Mouse (Mus musculus): ENCODE measurements around the gene Ccr7. TPM values are rescaled to one million over a fixed set of nuclear protein-coding genes. Genes with fewer than 3 reads are reported as not detected.

The Ccr7 gene
- polyA plus RNA-seq, 1 experiment from 2014 or later: not detected

DNA sequence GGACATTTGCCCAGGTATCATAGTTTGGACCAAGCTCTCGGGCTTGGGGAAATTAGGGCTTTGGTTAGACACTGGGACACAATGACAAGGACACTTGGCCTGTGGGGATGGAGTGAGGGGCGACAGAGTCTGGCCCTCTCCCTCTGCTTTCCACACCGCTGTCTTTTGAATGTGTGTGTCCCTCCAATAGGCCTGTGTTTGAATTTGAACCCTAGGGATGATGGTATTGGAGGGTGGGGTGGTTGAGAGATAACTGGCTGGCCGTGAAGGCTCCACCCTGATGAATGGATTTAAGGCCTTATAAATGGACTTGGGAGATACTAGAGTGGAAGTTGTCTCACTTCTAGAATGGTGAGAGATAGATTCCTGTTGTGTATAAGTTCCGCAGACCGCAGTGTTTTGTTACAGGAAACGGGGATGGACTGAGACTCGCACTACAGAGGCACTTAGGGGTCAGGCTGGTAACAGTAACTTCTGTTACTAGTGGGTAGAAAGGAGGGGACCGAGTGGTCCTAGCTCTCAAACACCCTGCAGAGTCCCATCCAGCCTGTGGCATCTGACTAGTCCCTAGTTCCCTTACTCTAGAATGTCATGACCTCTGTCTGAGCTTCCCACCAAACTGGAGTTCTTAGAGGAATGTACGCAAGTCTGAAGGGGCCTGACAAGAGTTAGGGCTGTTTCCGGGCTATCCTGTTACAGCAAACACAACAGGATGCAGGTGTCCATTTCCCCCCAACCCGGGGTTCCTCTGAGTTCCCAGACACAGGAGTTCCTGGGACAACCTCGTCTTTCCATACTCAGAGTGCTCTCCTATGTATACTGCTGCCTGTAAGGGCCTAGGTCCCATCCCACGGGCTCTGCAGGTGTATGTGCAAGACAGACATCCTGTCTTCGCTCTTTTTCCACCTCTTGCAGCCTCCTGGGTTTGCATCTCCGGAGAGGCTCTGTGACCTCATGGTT is 11.5 kb downstream of the Ccr7 start:
- no peaks in the 10 kb centered on the region for H3K27me3 ChIP-seq (ENCODE audit: control insufficient read depth, insufficient read depth, low read length)
- H3K27ac ChIP-seq (ENCODE audit: low read depth, low read length): no peak overlapping the region
- no peak for ATAC-seq (ENCODE audit: low read depth)
- H3K36me3 ChIP-seq (ENCODE audit: control insufficient read depth, insufficient read depth, low read length): no peaks in the 10 kb centered on the region
- H3K4me2 ChIP-seq (ENCODE audit: low read depth, low read length): no peak overlapping the region
- H3K9ac ChIP-seq (replicated peaks; ENCODE audit: low read depth, low read length): no peak overlapping the region
- H3K9me3 ChIP-seq (ENCODE audit: control insufficient read depth, low read length): no peaks in the 10 kb centered on the region
- 82% methylated on average over 16 of the region's 16 CpGs for WGBS
- peaks cover 4% of the 10 kb centered on the region; the same call in 1 of the 2 replicates for H3K4me1 ChIP-seq (ENCODE audit: control insufficient read depth, insufficient read depth, low read length)
- no peak overlapping the region for H3K4me3 ChIP-seq (ENCODE audit: low read depth, low read length)

DNA sequence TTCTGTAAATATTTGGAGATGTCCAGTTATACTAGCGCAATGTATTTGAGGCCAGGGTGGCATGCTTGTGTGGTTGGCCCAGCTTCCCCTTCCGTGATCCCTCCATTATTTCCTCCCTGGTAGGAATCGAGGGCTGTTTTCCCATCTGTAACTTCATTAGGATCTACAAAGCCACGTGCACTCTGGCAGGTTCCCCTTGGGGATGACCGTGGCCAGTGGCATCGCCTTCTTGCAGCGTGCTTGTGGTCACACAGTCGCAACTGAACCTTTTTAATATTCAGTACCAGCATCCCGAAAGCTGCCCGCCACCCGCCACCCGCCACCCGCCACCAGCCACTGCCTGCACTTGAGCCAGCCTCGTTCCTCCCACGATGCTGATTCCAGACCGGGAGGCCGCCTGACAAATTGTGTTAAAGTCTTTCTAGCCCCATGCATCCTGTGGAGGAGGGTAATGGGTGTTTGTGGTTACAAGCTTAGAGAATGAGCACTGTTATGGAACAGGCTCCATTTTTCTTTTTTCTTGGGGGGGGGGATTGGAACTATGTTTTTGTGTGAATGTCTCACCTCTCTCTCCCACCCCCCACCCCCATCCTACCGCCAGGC is 12.3 kb downstream of the Ccr7 start:
- Histone ChIP-seq H3K27me3 (ENCODE audit: control insufficient read depth, insufficient read depth, low read length) (no peaks in the 10 kb centered on the region), H3K4me3 (ENCODE audit: low read depth, low read length) (no peak overlapping the region), H3K9ac (replicated peaks; ENCODE audit: low read depth, low read length) (no peak overlapping the region), H3K4me1 (ENCODE audit: control insufficient read depth, insufficient read depth, low read length) (no peaks in the 10 kb centered on the region; the same call in 1 of the 2 replicates), H3K27ac (ENCODE audit: low read depth, low read length) (no peak overlapping the region), H3K36me3 (ENCODE audit: control insufficient read depth, insufficient read depth, low read length) (no peaks in the 10 kb centered on the region), H3K9me3 (ENCODE audit: control insufficient read depth, low read length) (no peaks in the 10 kb centered on the region), H3K4me2 (ENCODE audit: low read depth, low read length) (no peak overlapping the region)
- no peak for ATAC-seq (ENCODE audit: low read depth)
- 50% methylated on average over 18 of the region's 18 CpGs for WGBS

DNA sequence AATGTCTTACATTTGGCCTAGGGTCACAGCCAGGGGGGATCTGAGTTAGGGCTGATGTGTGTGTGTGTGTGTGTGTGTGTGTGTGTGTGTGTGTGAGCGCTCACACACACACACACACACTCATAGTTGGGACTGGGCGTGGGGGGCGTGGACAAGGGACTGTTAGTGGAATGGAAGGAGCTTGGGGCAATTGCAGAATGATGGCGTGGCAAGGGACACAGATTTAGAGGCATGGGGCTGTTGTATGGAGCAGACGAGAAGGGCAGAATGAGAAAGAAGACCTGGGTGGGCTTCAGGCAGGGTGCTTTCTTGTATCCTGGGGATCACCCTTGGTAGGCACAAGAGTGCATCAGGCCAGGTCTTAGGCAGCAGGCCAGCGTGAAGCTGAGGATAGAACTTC is 12.8 kb downstream of the Ccr7 start:
- Histone ChIP-seq H3K27ac (ENCODE audit: low read depth, low read length) (no peak overlapping the region), H3K4me1 (ENCODE audit: control insufficient read depth, insufficient read depth, low read length) (no peaks in the 10 kb centered on the region), H3K36me3 (ENCODE audit: control insufficient read depth, insufficient read depth, low read length) (no peaks in the 10 kb centered on the region), H3K9me3 (ENCODE audit: control insufficient read depth, low read length) (no peaks in the 10 kb centered on the region), H3K4me2 (ENCODE audit: low read depth, low read length) (no peak overlapping the region), H3K9ac (replicated peaks; ENCODE audit: low read depth, low read length) (no peak overlapping the region), H3K27me3 (ENCODE audit: control insufficient read depth, insufficient read depth, low read length) (no peaks in the 10 kb centered on the region), H3K4me3 (ENCODE audit: low read depth, low read length) (no peak overlapping the region)
- no peak for ATAC-seq (ENCODE audit: low read depth)
- WGBS: 83% methylated on average over 6 of the region's 6 CpGs

DNA sequence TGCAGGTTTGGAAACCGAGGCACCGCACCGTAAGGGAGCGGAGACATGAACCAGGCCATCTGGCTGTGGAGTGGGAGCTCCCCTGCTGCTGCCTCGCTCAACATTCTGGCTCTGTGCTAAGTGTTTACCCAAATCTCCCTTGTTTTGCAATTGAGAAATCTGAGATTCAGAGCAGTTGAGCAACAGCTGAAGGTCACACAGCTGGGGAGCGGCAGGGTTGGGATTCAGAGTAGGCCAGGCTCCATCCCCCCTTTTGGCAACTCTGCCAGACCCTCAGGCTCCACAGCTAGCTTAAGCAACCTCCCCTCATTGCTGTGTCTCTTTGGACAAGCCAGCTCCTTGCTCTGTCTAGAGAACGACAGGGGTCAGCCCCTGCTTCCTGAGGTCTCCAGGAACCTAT is 13.3 kb downstream of the Ccr7 start:
- no peaks in the 10 kb centered on the region for H3K4me1 ChIP-seq (ENCODE audit: control insufficient read depth, insufficient read depth, low read length)
- no peak overlapping the region for H3K27ac ChIP-seq (ENCODE audit: low read depth, low read length)
- 71% methylated on average over 7 of the region's 7 CpGs for WGBS
- no peaks in the 10 kb centered on the region for H3K9me3 ChIP-seq (ENCODE audit: control insufficient read depth, low read length)
- no peaks in the 10 kb centered on the region for H3K27me3 ChIP-seq (ENCODE audit: control insufficient read depth, insufficient read depth, low read length)
- no peak overlapping the region for H3K4me2 ChIP-seq (ENCODE audit: low read depth, low read length)
- no peak overlapping the region for H3K4me3 ChIP-seq (ENCODE audit: low read depth, low read length)
- H3K9ac ChIP-seq (replicated peaks; ENCODE audit: low read depth, low read length): no peak overlapping the region
- ATAC-seq (ENCODE audit: low read depth): no peak
- no peaks in the 10 kb centered on the region for H3K36me3 ChIP-seq (ENCODE audit: control insufficient read depth, insufficient read depth, low read length)

DNA sequence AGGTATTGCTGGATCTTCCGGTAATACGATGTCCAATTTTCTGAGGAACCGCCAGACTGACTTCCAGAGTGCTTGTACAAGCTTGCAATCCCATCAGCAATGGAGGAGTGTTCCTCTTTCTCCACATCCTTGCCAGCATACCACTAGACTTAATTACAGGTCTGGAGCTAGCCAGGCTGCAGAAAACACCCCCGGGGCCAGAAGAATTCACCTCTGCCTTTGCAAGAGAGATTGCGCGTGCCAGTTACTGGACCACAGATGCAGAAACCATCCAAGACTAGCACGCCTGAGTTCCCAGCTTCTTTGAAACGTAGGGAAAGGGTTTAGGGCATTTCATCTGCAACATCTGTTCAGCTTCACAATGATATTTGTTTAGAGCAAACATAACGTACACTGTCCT is 15.9 kb downstream of the Ccr7 start:
- Histone ChIP-seq H3K4me3 (ENCODE audit: low read depth, low read length) (no peak overlapping the region), H3K9me3 (ENCODE audit: control insufficient read depth, low read length) (no peaks in the 10 kb centered on the region), H3K27me3 (ENCODE audit: control insufficient read depth, insufficient read depth, low read length) (no peaks in the 10 kb centered on the region), H3K9ac (replicated peaks; ENCODE audit: low read depth, low read length) (no peak overlapping the region), H3K36me3 (ENCODE audit: control insufficient read depth, insufficient read depth, low read length) (no peaks in the 10 kb centered on the region), H3K4me2 (ENCODE audit: low read depth, low read length) (no peak overlapping the region), H3K4me1 (ENCODE audit: control insufficient read depth, insufficient read depth, low read length) (no peaks in the 10 kb centered on the region), H3K27ac (ENCODE audit: low read depth, low read length) (no peak overlapping the region)
- 86% methylated on average over 9 of the region's 9 CpGs for WGBS
- no peak for ATAC-seq (ENCODE audit: low read depth)

DNA sequence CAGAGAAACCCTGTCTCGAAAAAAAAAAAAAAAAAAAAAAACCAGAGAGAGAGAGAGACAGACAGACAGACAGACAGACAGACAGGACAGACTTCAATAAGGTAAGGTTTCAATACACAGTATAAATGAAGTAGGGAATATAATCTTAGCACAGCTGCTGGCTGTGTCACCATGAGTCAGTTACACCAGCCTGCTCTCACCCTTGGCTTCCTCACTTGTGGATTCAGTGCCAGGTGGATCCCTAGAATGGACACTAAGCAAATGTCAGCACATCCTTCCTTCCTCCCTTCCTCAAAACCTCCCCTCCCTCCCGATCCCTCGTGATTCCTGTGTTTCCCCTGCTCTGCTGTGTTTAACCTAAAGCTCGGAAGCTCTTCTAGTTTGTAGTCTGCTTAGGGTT is 17.5 kb downstream of the Ccr7 start:
- Histone ChIP-seq H3K4me1 (ENCODE audit: control insufficient read depth, insufficient read depth, low read length) (peaks cover 2% of the 10 kb centered on the region), H3K27me3 (ENCODE audit: control insufficient read depth, insufficient read depth, low read length) (no peaks in the 10 kb centered on the region), H3K4me2 (ENCODE audit: low read depth, low read length) (no peak overlapping the region), H3K4me3 (ENCODE audit: low read depth, low read length) (no peak overlapping the region), H3K36me3 (ENCODE audit: control insufficient read depth, insufficient read depth, low read length) (no peaks in the 10 kb centered on the region), H3K9me3 (ENCODE audit: control insufficient read depth, low read length) (no peaks in the 10 kb centered on the region), H3K9ac (replicated peaks; ENCODE audit: low read depth, low read length) (no peak overlapping the region), H3K27ac (ENCODE audit: low read depth, low read length) (no peak overlapping the region)
- ATAC-seq (ENCODE audit: low read depth): no peak
- 85% methylated on average over 4 of the region's 4 CpGs for WGBS

DNA sequence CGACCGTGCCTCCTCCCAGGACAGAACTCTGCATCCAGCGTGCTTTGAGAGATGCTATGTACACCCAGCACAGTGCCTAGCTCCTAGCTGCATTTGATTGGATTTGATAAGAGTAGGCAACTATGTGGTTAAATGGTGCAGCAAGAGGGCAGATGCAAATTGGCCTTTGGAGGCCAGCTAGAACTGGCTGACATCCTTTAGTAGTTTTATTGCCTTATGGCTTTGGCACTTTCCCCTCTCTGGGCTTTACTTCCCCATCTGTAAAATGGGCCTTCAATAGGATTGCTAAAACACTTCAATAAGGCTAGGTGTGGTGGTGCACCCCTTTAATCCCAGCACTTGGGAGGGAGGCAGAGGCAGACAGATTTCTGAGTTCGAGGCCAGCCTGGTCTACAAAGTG is 17.9 kb downstream of the Ccr7 start:
- Histone ChIP-seq H3K9ac (replicated peaks; ENCODE audit: low read depth, low read length) (no peak overlapping the region), H3K9me3 (ENCODE audit: control insufficient read depth, low read length) (no peaks in the 10 kb centered on the region), H3K4me2 (ENCODE audit: low read depth, low read length) (no peak overlapping the region), H3K27me3 (ENCODE audit: control insufficient read depth, insufficient read depth, low read length) (no peaks in the 10 kb centered on the region), H3K36me3 (ENCODE audit: control insufficient read depth, insufficient read depth, low read length) (no peaks in the 10 kb centered on the region), H3K4me3 (ENCODE audit: low read depth, low read length) (no peak overlapping the region), H3K4me1 (ENCODE audit: control insufficient read depth, insufficient read depth, low read length) (peaks cover 6% of the 10 kb centered on the region), H3K27ac (ENCODE audit: low read depth, low read length) (no peak overlapping the region)
- no peak for ATAC-seq (ENCODE audit: low read depth)
- 69% methylated on average over 4 of the region's 4 CpGs for WGBS

DNA sequence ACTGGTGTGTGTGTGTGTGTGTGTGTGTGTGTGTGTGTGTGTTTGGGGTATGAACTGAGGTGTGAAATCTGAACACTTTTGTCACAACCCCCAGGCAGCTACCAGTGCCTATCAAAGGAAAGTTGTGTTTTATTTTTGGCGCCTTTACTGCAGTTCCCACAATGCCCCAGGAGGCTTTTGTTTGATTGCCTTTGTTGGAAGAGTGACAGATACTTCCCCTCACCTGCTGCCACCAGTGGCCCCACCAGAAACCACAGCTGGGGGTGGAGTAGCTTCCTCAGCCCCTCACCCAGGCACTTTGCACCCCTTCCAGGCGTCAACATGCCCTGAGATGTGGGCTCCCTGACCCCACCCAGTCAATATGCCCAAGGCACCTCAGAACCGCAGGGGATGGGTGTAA is 18.5 kb downstream of the Ccr7 start:
- H3K27ac ChIP-seq (ENCODE audit: low read depth, low read length): no peak overlapping the region
- H3K36me3 ChIP-seq (ENCODE audit: control insufficient read depth, insufficient read depth, low read length): no peaks in the 10 kb centered on the region
- H3K4me2 ChIP-seq (ENCODE audit: low read depth, low read length): no peak overlapping the region
- ATAC-seq (ENCODE audit: low read depth): no peak
- 27% methylated on average over 3 of the region's 3 CpGs for WGBS
- no peak overlapping the region for H3K9ac ChIP-seq (replicated peaks; ENCODE audit: low read depth, low read length)
- no peaks in the 10 kb centered on the region for H3K27me3 ChIP-seq (ENCODE audit: control insufficient read depth, insufficient read depth, low read length)
- no peaks in the 10 kb centered on the region for H3K9me3 ChIP-seq (ENCODE audit: control insufficient read depth, low read length)
- no peak overlapping the region for H3K4me3 ChIP-seq (ENCODE audit: low read depth, low read length)
- peaks cover 12% of the 10 kb centered on the region for H3K4me1 ChIP-seq (ENCODE audit: control insufficient read depth, insufficient read depth, low read length)

DNA sequence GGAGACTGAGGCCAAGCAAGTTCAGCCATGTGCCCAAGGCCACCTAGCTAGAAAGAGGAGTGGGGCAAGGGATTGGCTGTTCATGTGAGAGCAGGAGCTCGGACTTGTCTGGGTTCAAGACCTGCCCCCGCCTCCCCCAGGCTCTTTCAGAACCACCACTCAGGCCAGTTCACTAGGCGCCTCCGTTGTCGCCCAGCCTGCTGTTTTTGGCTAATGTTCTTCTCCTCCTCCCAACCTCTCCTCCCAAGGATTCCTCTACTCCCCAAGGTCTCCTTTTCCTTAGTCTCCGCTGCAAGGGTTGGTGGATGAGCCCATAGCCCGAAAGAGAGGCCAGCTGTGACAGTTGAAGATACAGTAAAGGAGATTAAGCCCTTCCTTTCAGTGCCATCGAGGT is 19.8 kb downstream of the Ccr7 start:
- no peaks in the 10 kb centered on the region for H3K9me3 ChIP-seq (ENCODE audit: control insufficient read depth, low read length)
- no peaks in the 10 kb centered on the region for H3K27me3 ChIP-seq (ENCODE audit: control insufficient read depth, insufficient read depth, low read length)
- no peak overlapping the region for H3K27ac ChIP-seq (ENCODE audit: low read depth, low read length)
- no peak overlapping the region for H3K9ac ChIP-seq (replicated peaks; ENCODE audit: low read depth, low read length)
- no peak overlapping the region for H3K4me2 ChIP-seq (ENCODE audit: low read depth, low read length)
- H3K4me1 ChIP-seq (ENCODE audit: control insufficient read depth, insufficient read depth, low read length): peaks cover 12% of the 10 kb centered on the region
- ATAC-seq (ENCODE audit: low read depth): no peak
- no peaks in the 10 kb centered on the region for H3K36me3 ChIP-seq (ENCODE audit: control insufficient read depth, insufficient read depth, low read length)
- WGBS: 66% methylated on average over 8 of the region's 8 CpGs
- H3K4me3 ChIP-seq (ENCODE audit: low read depth, low read length): no peak overlapping the region
